Mouse (Mus musculus) frontal cortex, adult (tissue): ENCODE measurements around the gene 4930513O06Rik.

Experiments used
- ATAC-seq: cut with Nextera tagmentation; 2 replicates; pipeline ENCODE4 v1.9.2; 2017; ENCODE audit warnings: mild to moderate bottlenecking, moderate library complexity, mixed read lengths; ENCODE audit not compliant: low TSS enrichment

4930513O06Rik gene

GRCm38 (mm10) chrX:139085943-139086342 lies at the start of gene 4930513O06Rik:
Gene 4930513O06Rik (plus strand): TSS chrX:139086243.
- ATAC-seq = no peak

DNA sequence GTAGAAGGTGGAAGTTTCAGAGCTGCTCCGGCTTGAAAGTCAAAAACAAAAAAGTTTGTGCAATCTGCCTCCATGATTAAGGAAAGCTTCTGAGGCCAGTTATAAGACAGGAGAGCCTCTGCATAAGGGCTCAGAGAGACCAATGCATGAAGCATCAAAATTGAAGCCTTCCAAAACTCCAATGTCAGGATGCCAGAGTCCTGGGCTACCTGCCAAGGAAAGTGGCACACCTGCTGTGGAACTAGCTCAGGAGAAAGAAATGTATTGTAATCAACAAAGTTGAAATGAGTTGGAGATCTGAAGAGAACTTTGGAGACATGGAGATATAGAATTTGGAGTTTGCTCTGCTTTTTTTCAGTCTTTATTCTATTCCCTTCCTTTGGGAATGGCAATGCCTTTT lies 48.4 kb upstream of the 4930513O06Rik start:
- ATAC-seq = no peak

DNA sequence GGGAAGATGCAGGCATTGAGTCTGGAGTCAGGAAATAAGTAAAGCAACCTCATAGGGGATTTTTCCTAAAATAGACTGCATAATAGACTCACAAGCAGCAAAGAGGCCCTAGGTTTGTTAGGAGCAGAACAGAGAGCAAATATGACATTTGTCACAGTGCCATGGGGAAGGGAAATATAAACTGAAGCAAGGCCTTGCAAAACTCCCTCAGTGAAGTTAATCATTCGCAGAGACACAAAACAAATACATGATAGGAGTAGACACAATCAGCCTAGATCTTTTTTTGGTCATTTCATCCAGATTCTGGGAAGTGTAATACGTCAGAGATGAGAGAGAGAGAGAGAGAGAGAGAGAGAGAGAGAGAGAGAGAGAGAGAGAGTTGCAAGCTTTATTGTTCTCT lies 46.7 kb upstream of the 4930513O06Rik start:
- no peak for ATAC-seq

- ATAC-seq = no peak
Observed at GRCm38 (mm10) chrX:139041148-139041547, 44.9 kb upstream of the 4930513O06Rik start.

DNA sequence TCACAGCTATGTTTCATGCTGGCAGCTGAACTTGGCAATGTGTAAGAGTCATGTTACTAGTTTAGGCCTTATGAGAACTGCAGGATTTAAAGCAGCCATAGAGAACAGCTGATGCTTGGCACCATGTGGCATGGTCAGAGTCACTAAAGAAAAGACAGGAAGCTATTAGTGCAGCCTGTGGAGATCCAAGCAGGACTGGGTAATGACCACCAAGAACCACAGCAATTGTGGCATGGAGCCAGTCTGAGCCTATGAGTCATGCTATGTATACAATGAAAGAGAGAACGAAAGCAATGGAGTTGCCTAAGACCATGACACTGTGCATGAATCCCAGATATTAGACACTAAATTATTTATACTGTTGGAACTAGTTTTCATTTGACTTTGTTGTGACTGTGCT lies 34.1 kb upstream of the 4930513O06Rik start:
- ATAC-seq = no peak

GRCm38 (mm10) chrX:139053149-139053548 lies 32.9 kb upstream of the 4930513O06Rik start:
- no peak for ATAC-seq

- no peak for ATAC-seq
Observed at GRCm38 (mm10) chrX:139064078-139064477, 22.0 kb upstream of the 4930513O06Rik start.

DNA sequence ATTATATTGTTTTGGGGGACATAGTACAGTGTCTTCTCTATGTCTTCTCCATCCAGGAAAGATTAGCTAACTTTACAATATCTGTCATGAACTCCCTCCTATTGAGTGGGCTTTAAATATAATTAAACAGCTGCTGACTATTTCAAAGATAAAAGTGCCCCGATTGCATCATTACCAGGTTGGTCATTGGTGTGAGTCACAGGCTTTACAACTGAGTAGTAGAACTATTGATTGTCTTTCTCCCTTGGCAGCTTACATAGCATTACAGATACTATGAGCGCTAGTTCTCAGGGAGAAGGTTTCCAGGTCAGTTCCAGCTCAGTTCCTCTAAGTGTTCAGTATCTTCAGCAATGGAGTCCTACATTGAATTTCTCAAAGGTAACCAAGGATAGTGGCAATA lies 7.5 kb upstream of the 4930513O06Rik start:
- no peak for ATAC-seq

- no peak for ATAC-seq
Observed at GRCm38 (mm10) chrX:139085077-139085476, 966 bp upstream of the 4930513O06Rik start, which contains the start of gene Serpina7. Gene Serpina7 (minus strand): TSS chrX:139085236.

DNA sequence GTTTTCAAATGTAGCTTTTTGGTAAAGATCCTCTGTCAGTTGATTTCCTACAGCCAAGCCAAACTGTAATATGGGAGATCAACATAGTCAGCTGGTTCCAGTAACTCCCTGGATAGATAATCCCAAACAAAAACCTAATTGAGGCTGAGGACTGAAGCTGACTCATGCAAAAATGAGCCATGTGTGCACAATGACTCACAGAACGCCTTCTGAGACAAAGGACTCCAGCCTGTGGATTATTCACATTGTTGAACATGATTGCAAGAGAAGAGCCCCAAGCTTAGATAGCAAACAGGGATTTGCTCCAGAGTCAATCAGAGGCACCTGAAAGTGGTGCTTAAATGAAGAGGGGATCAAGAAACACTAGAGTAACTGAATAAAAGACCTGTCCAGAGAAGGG lies 11.2 kb downstream of the 4930513O06Rik start:
- no peak for ATAC-seq

DNA sequence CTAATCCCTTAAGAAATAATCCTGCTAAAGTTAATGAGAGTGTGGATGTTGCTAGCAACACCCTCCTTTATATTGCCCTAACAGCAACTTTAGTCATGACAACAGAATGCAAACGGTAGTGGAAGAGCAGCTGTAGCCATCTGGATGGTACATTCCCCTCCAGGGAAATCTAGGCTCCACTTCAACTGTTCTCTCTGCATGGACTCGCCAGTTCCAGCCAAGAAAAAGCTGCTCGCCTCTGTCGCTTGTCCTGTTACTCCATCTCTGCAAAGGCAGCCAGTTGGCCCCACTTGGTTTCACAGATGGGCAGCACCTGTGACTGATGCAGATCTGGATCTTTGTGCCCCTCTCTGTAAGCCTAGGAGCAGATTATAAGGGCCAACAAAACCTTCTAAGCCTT lies 48.0 kb downstream of the 4930513O06Rik start:
- no peak for ATAC-seq
